Mouse (Mus musculus) c-Kit-positive CD71-positive TER-119-positive erythroid progenitor cells, embryonic 14.5 days (primary cell): ENCODE data around the gene Ercc1.

ENCODE experiments used
- DNase-seq: peaks from one replicate; pipeline ENCODE4 v3.0.0-alpha.2; 2013; ENCODE audit warnings: low spot score

The Ercc1 gene

GRCm38 (mm10) chr7:19338060-19338459, 6.5 kb upstream of the Ercc1 start:
- DNase-seq = no peak

- no peak for DNase-seq
These were observed 6.0 kb upstream of the Ercc1 start for GRCm38 (mm10) chr7:19338596-19338995.

- DNase-seq = no peak
These were observed 3.3 kb upstream of the Ercc1 start for GRCm38 (mm10) chr7:19341250-19341649.

DNA sequence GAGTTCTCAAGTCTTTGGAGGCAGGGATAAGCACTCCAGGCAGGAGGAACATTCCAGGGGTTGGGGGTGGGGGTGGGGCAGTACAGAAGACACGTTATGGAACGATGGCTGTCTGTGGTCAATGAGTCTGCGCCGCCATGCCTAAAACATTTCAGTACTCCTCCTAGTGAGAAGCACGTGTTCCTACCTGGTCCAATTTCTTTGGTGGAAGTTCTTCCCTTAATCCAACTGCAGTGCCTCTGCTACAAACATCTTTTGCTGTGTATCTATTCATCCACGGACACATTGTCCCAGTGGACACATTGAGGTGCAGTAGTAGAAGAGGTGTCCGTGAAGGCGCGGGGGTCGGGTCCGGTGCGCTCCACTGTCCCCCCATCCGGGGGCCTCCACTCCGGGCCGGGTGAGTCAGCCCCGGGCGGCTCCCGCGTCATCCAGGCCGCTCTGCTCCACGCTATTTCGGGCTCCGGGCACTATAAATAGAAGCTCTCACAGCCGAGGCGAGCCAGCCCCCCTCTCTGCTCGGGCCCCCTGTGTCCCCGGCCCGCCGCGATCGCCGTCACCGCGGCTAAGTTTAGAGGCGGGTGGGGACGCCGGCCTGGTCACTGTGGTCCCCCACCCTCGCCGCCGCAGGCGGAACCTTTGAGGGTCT, 2.7 kb upstream of the Ercc1 start:
- no peak for DNase-seq

DNA sequence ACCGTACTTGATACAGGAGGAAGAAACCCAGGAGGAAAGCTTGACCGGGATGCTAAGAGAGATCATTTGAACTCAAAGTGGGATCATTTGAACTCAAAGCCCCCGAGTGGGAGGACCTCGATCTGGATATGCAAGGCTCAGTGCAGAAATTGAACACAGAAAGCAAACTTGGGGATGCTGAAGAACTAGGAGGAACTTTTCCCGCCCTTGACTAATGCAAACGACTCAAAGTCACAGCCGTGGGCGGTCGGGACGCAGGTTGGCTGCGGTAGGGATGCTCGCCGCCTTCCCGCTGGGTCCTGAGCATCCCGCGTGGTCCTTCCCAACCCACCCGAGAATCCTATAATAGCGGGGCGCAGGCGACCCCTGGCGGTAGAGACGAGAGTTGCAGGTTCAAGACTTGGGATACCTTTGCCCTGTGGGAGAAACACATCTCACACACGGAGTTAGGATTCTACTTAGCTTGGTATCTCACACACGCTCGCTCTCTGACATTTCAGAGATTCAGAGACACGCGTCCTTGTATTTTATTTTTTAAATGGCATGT, 2.0 kb upstream of the Ercc1 start:
- DNase-seq = peak; percentile 70

DNA sequence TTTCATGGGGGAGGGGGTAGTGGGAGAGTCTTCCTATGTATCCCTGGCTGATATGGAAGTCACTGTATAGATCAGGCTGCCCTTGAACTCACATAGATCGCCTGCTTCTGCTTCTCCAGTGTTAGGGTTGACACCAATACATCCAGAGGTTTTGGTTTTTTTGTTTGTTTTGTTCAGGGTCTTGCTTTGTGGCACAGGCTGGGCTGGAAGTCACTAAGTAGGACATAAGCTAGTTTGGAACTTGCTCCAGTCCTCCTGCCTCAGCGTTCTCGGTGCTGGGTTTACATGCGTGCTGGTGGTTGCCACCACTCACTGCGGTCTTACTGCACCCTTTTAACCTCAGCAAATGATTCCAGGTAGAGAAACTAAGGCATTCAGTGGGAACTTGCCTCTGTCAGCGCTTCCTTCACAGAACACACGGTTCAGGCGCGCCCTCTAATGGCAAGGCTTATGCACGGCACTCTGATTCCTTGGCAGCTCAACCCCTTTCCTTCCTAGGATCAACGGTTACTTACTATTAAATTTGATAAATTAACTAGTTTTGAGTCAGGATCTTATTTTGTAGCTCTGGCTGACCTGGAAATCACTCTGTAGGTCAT, 1.3 kb upstream of the Ercc1 start:
- peak; percentile 85 for DNase-seq

DNA sequence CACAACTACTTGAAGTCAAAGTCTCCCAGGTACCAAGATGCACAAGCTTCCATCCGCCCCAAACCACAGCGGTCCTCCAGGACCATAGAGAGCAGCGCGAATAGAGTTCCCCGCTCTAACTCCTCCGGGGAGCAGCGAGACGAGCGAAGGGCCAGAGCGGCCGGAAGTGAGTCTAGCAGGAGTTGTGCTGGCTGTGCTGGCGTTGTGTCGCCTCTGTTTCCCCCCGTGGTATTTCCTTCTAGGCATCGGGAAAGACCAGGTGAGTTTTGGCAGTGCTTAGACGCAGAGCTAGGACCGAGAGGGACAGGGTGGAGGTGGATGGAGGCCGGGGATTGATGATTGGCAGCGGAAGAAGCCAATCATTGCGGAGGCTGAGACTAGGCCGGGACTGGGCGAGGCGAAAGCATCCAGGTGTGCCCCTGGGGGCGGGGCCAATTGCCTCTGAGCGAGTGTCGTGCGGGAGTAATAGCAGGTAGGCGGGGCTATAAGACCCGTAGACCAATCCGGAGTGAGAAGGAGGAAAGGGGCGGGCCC, 427 bp downstream of the Ercc1 start:
- peak; percentile 98 for DNase-seq

DNA sequence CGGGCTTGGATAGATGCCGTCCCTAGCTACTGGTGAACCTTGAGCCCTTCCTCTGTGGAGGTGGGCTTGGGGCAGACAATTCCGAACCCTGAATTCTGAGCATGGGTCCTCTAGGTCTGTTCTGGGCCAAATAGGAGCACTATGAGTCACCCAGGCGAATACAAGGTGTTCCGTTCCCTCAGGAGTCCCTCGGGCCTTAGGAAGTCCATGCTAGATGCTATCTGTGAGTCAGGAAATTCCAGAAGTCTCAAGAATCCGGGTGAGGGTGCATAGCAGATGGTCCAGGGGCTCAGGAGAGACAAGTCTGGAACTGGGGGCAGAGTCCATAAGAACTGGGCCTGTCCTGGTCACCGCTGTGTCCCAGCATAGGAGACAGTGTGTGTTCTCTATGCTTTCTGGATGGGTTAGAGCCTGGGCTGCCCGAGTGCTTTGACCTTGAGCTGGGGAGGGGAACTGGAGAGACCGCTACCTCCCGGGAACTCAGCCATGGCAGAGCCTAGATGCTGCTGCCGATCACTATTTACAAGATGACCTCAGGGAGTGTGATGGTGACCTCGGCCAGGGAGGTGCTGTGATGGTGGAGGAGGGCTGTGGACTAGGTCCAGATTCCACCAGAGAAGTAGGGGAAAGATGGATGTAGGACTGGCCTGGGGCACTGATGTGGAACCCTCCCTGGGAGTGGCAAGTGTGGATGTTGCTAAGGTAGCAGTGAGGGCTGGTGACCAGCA, 4.8 kb downstream of the Ercc1 start:
- no peak for DNase-seq

GRCm38 (mm10) chr7:19350221-19350620, 5.6 kb downstream of the Ercc1 start:
- no peak for DNase-seq

GRCm38 (mm10) chr7:19354991-19355390, 10.4 kb downstream of the Ercc1 start:
- no peak for DNase-seq

- DNase-seq = no peak
These were observed 11.7 kb downstream of the Ercc1 start for GRCm38 (mm10) chr7:19356311-19356710.

DNA sequence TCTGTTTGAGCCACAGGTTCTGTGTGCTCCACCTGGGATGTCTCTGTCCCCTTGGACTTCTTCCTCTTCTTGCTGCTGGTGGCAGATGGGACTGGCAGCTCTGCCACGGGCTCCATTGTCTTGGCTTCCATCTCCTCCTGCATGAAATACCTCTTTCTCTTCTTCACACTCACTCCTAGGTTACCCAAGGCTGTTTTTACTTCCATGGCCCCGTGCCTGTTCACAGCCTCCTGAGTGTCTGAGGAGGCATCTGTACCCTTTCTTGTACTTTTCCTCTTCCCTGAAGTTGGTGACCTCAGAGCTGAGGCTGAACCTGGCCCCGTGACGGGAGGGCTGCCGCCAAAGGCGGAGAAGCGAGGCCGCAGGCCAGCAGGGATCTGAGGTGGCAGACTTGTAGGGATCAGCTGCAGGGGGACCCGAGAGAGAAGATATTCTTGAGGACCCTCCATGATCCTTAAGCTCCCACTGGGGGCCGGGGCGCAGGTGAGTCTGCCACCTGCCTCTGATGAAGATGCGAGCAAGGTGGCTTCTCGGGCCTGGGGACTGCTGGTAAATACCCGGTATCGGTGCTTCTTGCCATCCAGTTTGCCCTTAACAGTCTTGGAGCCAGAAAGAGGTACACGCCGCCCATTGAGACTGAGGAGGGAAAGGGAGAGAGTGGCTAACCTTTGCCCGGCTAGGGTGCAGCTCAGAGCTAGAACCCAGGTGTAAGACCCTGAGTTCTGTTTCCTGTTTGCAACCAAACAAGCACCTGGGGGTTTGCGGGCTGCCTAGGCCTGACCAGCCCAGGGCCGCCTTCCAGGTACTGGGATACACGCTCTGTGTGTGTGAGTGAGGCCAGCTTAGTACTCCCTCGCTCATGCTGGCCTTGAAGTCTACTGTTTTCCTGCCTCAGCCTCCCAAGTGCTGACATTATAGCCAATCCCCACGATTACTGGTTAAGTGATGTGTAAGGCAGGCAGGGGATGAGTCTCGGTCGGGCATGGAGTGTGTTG, 13.1 kb downstream of the Ercc1 start:
- no peak for DNase-seq

DNA sequence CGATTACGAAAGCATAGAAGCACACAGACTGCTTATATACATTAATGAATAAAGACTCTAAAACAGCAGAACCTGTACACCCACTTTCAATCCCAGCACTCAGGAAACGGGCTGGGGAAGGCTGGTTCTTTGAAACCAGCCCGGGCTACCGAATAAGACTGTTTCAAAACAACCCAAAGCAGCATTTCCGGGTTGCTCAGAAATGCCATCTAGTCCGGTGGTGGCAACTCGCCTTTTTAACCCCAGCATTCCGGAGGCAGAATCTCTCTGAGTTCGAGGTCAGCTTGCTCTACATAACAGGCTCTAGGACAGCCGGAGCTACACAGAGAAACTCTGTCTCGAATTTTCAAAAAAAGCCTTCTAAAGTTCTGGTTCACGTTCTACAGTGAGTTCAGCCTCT, 14.1 kb downstream of the Ercc1 start:
- no peak for DNase-seq

DNA sequence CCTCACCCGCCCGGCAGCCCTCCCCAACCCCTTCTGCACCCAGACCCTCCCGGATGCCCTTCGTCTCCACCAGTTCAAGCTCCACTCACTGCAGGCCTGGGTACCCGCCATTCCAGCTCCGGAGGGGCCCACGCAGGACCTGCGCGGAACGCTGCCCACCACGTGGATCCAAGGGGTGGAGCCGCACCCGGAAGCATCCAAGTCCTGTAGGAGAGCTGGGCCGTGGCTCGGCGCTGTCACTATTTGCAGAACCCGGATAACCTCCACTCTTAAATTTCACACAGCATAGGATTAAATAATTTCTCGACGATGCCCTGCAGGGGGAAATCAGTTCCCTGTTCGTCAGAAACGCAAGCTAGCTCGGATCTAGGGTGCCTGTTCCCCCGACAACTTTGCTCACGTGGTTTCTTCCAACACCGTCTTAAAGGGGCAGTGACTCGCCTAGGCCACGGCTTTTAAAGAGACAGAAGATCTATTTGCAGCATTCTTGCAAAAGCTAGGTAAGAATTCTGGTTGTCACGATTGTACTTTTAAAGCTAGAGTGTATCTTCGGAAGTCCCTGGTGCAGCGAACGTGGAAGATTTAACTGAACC, 14.8 kb downstream of the Ercc1 start, which contains the start of the genes Cd3eap and Ppp1r13l:
Cd3eap (minus strand) TSS at position 185 of the 593 bp plus-strand sequence.
Ppp1r13l (plus strand) TSS at position 451 of the 593 bp plus-strand sequence.
- DNase-seq = peak; percentile 88

DNA sequence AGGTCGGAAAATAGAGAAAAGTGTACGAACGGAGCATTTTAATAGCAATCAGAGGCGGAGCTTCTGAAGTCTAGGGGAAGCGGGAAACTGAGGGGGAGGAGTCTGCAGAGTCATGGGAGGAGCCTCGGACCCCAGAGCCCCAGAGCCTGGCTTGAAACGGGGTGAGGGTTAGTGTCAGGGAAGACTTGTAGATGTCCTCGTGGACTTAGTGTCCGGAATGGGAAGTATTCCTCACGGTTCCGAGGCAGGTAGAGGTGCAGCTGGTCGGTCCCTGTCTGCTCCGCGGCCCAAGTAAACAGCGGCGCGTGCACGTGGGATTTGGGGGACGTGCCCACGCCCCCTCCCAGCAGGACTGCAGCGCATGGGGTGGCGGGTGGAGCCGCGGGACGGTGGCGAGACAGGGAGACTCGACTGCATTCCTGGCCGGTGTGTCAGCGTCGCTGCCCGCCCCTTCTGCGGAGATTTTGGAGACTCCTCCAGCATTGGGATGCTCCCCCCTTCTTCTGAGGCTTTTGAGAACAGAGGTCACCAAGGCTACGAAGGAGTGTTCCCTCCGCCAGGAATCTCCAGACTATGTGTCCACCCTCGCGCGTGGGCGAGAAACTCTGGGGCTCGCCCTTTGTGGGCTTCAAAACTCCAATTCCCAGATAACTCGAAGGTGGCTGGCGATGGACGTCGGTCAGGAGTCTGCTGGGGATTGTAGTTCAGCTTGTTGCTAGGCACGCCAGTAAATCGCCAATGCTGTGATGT, 15.5 kb downstream of the Ercc1 start:
- peak; percentile 88 for DNase-seq

- peak; percentile 86 for DNase-seq
These were observed 16.4 kb downstream of the Ercc1 start for GRCm38 (mm10) chr7:19360944-19361343.

- DNase-seq = peak; percentile 91
These were observed 17.1 kb downstream of the Ercc1 start for GRCm38 (mm10) chr7:19361720-19362119.

GRCm38 (mm10) chr7:19362276-19362675, 17.7 kb downstream of the Ercc1 start:
- no peak for DNase-seq

DNA sequence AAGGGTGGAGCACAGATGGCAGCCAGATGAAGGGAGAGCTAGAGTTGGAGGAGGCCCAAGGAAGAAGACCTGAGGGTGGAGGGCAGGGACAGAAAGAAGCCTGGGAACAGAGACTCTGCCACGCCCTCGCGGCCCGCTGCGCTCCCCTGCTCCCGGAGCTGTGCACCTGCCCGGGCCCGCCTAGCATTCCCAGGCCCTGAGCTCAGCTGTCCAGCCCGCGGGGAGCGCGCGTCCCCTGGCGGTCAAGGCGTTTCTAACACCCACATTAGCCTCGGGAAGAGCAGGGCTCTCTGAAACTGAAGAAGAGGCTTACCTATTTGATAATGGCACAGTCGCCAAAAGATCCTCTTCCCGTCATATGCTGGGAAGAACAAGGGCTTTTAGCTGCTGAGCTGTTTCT, 19.3 kb downstream of the Ercc1 start:
- DNase-seq = peak; percentile 65

GRCm38 (mm10) chr7:19365376-19365775, 20.8 kb downstream of the Ercc1 start:
- no peak for DNase-seq
